Mouse (Mus musculus): ENCODE results near the gene Adssl1. TPM values are rescaled to one million over a fixed set of nuclear protein-coding genes. Genes with fewer than 3 reads are reported as not detected.

Adssl1 gene
- polyA plus RNA-seq, 1 experiment from 2014 or later = 2.1 TPM

DNA sequence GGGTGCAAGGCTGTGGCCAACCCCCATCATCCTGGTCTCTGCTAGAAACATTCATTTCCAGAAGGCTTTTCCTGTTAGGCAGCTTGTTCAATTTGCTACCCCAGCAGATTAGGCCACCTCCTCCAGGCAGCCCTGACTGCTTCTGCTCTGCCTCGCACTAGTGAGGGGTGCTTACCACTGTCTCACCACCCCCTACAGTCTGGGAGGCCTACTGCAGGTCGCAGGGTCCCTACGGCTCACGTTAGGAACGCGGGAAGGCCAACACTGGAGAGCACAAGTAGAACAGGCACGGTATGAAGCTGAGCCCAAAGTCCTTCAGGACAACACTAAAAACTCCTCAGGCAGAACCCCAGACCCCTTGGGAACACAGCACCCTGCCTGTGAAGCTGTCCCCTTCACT is 52.0 kb downstream of the Adssl1 start:
- 0 out of 2 replicates have a peak overlapping the region, but pooled peaks have one; percentile 1 for H3K9ac ChIP-seq (ENCODE audit: low read length)
- H3K4me1 ChIP-seq (ENCODE audit: control insufficient read depth, insufficient read depth, low read length) = peaks cover 18% of the 10 kb centered on the region
- ATAC-seq (no peak), DNase-seq (ENCODE audit: low spot score) (no peak)
- no peak overlapping the region for H3K4me3 ChIP-seq (ENCODE audit: low read depth, low read length)
- peaks cover 44% of the 10 kb centered on the region for H3K36me3 ChIP-seq (ENCODE audit: control insufficient read depth, insufficient read depth, low read length)
- H3K27ac ChIP-seq (ENCODE audit: low read depth, low read length) = no peak overlapping the region
- no peaks in the 10 kb centered on the region for H3K9me3 ChIP-seq (replicated peaks; ENCODE audit: control insufficient read depth, low read length)
- WGBS = 85% methylated on average over 7 of the region's 7 CpGs
- H3K4me2 ChIP-seq (ENCODE audit: low read length) = peak overlapping the region; percentile 91; the same call in 1 of the 2 replicates
- H3K27me3 ChIP-seq (replicated peaks; ENCODE audit: control insufficient read depth, insufficient read depth, low read length) = no peaks in the 10 kb centered on the region

DNA sequence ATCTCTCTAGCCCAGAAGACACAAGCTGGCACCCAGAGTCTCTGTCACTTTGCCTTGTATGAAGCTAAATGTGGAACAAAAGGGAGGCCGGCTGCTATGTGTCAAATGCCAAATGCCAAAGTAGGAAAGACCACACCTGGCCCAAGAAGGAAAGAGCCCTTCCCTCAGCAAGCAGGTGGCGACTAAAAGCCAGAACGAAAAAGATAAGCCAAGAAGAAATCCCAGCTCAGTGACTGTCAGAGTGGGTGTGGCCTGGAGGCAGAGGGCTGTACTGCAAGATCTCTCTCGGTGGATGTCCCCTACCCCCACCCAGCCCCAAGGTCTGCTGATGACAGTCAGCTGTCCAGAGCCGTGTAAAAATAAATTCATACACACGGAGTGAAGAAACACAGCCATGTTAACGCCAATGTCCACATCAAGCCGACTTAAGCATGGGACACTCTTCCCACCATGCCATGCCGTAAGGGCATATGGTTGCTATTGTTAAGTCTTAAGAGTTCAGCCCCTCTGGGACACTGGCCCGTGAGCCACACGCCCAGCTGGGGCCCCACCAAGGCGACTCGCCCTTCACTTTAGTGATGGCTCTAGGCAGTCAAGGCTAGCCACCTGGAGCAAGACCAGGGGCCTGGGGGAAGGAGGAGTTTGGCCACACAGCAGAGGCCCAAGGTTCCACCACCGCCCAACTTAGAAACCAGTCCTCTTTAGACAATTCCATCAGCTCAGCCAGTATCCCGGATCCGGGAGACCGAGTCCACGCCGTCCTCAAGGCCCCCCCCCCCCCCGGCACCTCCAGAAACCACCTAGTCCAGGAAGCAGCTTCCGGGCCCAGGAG is 53.1 kb downstream of the Adssl1 start:
- Histone ChIP-seq H3K4me2 (ENCODE audit: low read length) (peak overlapping the region; percentile 91), H3K9ac (ENCODE audit: low read length) (peak overlapping the region; percentile 99), H3K4me1 (ENCODE audit: control insufficient read depth, insufficient read depth, low read length) (peaks cover 18% of the 10 kb centered on the region), H3K4me3 (ENCODE audit: low read depth, low read length) (peak overlapping the region; percentile 93), H3K9me3 (replicated peaks; ENCODE audit: control insufficient read depth, low read length) (no peaks in the 10 kb centered on the region), H3K27ac (ENCODE audit: low read depth, low read length) (peak overlapping the region; percentile 94), H3K27me3 (replicated peaks; ENCODE audit: control insufficient read depth, insufficient read depth, low read length) (0 out of 2 replicates have a peak, but pooled peaks cover 4% of the 10 kb centered on the region), H3K36me3 (ENCODE audit: control insufficient read depth, insufficient read depth, low read length) (peaks cover 33% of the 10 kb centered on the region)
- peak; percentile 53 for DNase-seq (ENCODE audit: low spot score)
- ATAC-seq = peak; percentile 44
- WGBS = 6% methylated on average over 21 of the region's 21 CpGs

DNA sequence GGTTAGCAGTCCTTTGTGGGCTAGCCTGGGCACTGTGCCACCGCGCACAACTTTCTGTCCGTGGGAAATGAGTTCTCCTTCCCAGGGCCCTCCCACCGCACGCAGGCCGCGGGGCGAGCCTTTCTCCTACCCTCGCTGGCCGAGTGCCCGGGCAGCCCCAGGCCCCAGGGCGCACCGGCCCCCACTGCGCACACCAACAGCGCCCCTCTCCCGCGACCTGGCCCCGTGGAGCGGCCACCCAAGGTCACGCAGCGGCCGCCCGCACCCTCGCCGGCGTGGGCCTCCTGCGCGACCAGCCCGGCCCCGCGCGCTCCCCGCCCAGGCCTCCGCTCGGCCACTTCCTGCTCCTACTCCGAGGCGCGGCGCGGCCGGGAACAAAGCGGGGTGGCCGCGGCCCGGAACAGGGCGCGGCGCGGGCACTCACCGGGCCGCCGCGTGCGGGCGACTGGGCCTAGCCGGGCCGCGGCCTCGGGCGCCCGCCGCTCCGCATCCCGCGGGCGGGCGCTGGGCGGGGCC is 53.8 kb downstream of the Adssl1 start:
- ATAC-seq (peak; percentile 33), DNase-seq (ENCODE audit: low spot score) (peak; percentile 64)
- under 1% methylated on average over 49 of the region's 68 CpGs for WGBS
- Histone ChIP-seq H3K27me3 (replicated peaks; ENCODE audit: control insufficient read depth, insufficient read depth, low read length) (0 out of 2 replicates have a peak, but pooled peaks cover 11% of the 10 kb centered on the region), H3K4me3 (ENCODE audit: low read depth, low read length) (peak overlapping the region; percentile 93), H3K4me1 (ENCODE audit: control insufficient read depth, insufficient read depth, low read length) (peaks cover 24% of the 10 kb centered on the region), H3K9me3 (replicated peaks; ENCODE audit: control insufficient read depth, low read length) (no peaks in the 10 kb centered on the region), H3K36me3 (ENCODE audit: control insufficient read depth, insufficient read depth, low read length) (peaks cover 27% of the 10 kb centered on the region), H3K4me2 (ENCODE audit: low read length) (peak overlapping the region; percentile 91), H3K27ac (ENCODE audit: low read depth, low read length) (peak overlapping the region; percentile 94), H3K9ac (ENCODE audit: low read length) (peak overlapping the region; percentile 99)

DNA sequence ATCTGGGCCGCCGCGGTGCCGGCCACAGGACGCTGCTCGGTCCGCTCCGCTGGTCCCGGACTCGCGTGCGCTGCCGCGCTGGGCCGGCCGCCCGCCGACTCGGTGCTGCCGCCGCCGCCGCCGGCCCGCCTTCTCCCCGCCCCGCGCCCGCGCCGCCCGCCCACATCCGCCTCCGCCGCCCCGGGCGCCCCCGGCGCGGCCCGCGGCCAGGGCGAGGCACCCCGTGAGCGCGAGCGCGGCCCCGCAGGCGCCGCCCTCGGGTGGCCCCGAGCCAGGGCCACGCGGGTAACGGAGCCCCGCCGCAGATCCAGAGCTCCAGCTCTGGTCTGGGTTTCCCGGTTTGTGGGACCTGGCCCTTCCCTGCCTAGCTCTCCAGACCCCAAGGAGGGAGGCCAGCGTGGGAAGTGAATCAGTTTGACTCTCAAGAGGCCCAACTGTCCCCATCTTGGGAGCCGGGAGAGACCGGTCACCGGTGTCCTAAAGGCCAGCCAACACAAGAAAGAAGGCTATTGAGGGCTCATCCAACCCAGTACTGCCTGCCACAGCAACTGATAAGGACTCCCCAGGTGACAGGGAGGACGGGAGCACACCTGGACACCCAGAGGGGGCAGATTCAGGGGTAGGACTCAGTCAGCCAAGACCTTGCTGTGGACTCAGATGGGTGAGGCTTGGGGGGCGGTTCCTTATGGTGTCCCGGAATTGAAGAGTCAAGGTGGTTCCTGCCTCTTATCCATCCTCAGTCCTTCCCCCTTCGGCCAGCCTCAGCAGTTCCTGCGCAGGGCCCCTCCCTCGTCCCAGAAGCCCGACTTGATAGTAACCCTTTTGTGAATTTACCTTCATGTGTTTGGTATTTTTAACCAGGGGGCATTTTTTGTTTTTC is 54.5 kb downstream of the Adssl1 start, which contains the start of gene Akt1:
Gene Akt1 (minus strand): TSS at position 753 of the 880 bp plus-strand sequence.
- Histone ChIP-seq H3K4me3 (ENCODE audit: low read depth, low read length) (peak within 1 kb of the TSS; percentile 93), H3K4me1 (ENCODE audit: control insufficient read depth, insufficient read depth, low read length) (peaks cover 28% of the 10 kb centered on the region), H3K27me3 (replicated peaks; ENCODE audit: control insufficient read depth, insufficient read depth, low read length) (peaks cover 16% of the 10 kb centered on the region; the same call in 1 of the 2 replicates), H3K9ac (ENCODE audit: low read length) (peak within 1 kb of the TSS; percentile 99), H3K4me2 (ENCODE audit: low read length) (peak within 1 kb of the TSS; percentile 91), H3K36me3 (ENCODE audit: control insufficient read depth, insufficient read depth, low read length) (peaks cover 19% of the 10 kb centered on the region), H3K9me3 (replicated peaks; ENCODE audit: control insufficient read depth, low read length) (no peaks in the 10 kb centered on the region), H3K27ac (ENCODE audit: low read depth, low read length) (peak within 1 kb of the TSS; percentile 94)
- DNase-seq (ENCODE audit: low spot score) (peak; percentile 46), ATAC-seq (peak; percentile 18; the same call in 1 of the 2 replicates)
- WGBS = under 1% methylated on average over 41 of the region's 70 CpGs

DNA sequence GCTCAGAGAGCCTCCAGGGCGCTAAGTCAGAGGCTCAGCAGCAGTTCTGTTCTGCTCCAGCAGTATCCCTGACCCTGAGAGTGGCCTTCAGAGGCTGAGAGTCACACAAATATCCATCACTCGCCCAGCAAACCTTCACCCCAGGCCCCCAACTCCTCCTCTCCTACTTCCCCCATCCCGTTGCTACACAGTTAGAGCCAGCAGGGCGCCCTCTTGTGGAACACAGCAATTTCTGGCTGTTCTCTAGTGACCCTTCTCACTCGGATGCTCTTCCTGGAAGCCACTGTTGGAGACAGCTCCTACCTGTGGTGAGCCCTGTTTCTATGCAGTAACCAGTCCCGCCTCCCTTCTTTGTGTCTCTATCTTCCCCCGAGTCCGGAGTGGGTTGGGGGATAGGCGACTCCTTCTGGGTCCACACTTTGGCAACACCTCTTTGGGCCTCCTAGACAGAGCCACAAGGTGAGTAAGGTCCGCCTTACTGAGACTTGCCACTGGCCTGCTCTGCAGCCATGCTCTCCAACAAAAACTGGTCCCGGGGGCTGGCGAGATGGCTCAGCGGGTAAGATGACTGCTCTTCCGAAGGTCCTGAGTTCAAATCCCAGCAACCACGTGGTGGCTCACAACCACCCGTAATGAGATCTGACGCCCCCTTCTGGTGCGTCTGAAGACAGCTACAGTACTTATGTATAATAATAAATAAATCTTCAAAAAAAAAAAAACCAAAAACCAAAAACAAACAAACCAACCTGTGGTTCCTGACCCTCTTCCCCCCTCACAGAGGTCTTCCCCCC is 55.6 kb downstream of the Adssl1 start:
- H3K27me3 ChIP-seq (replicated peaks; ENCODE audit: control insufficient read depth, insufficient read depth, low read length) = peaks cover 27% of the 10 kb centered on the region
- DNase-seq (ENCODE audit: low spot score) (peak; percentile 91), ATAC-seq (peak; percentile 42; the same call in 1 of the 2 replicates)
- WGBS = 15% methylated on average over 18 of the region's 18 CpGs
- peak overlapping the region; percentile 91 for H3K4me2 ChIP-seq (ENCODE audit: low read length)
- no peaks in the 10 kb centered on the region for H3K9me3 ChIP-seq (replicated peaks; ENCODE audit: control insufficient read depth, low read length)
- peak overlapping the region; percentile 94; the same call in 1 of the 2 replicates for H3K27ac ChIP-seq (ENCODE audit: low read depth, low read length)
- H3K4me1 ChIP-seq (ENCODE audit: control insufficient read depth, insufficient read depth, low read length) = peaks cover 29% of the 10 kb centered on the region
- H3K9ac ChIP-seq (ENCODE audit: low read length) = peak overlapping the region; percentile 35; the same call in 1 of the 2 replicates
- peaks cover 9% of the 10 kb centered on the region for H3K36me3 ChIP-seq (ENCODE audit: control insufficient read depth, insufficient read depth, low read length)
- peak overlapping the region; percentile 93 for H3K4me3 ChIP-seq (ENCODE audit: low read depth, low read length)

DNA sequence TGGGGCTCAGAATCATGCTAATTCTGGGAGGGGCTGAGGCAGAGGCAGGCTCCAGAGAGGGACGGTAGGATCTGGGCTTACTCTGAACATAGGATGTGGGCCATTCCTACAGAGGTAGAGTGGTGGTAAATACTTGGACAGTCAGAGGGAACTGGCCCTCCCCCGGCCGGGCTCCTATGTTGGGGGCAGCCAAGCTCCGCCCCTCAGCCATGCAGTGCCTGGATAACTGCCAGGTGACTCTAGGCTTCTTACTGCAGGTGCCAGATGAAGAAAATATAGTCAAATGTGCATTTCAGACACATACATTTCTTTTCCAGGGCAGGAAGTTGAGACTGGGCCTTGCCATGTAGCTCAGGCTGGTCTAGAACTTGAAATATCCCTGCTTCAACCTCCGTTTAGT is 57.2 kb downstream of the Adssl1 start:
- Histone ChIP-seq H3K4me1 (ENCODE audit: control insufficient read depth, insufficient read depth, low read length) (peaks cover 23% of the 10 kb centered on the region), H3K27ac (ENCODE audit: low read depth, low read length) (no peak overlapping the region), H3K4me2 (ENCODE audit: low read length) (no peak overlapping the region), H3K36me3 (ENCODE audit: control insufficient read depth, insufficient read depth, low read length) (no peaks in the 10 kb centered on the region), H3K27me3 (replicated peaks; ENCODE audit: control insufficient read depth, insufficient read depth, low read length) (peaks cover 28% of the 10 kb centered on the region), H3K9ac (ENCODE audit: low read length) (no peak overlapping the region), H3K4me3 (ENCODE audit: low read depth, low read length) (no peak overlapping the region), H3K9me3 (replicated peaks; ENCODE audit: control insufficient read depth, low read length) (no peaks in the 10 kb centered on the region)
- ATAC-seq (no peak), DNase-seq (ENCODE audit: low spot score) (peak; percentile 23)
- 55% methylated on average over 5 of the region's 5 CpGs for WGBS

DNA sequence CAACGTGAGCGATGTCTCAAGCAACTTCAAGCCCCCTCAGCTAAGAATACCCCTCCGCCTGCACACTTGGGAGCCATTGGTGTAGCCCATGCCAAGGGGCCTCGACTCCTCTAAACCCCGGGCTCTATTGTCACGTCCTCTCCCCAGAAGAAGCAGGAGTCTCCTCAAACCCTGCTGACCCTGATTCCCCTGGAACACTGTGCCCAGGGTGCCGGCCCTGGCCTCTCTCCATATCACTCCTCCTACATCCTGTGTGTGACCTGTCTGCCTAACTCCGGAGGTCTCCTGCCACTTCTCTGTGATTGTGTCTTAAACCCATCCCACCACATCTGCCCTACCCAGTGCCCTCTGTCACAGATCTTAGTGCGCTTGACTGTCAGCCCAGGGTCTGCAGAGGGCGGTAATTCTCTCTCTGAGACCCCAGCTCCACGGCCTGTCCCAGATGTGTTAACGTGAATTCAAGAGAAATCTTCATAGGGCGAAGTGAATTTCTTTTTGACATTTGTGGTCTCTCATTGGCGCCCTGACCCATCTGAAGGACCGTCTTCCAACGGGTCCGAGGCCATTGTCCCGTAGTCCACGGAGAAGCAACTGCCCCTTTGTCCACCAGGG is 58.2 kb downstream of the Adssl1 start:
- peak overlapping the region; percentile 92 for H3K4me2 ChIP-seq (ENCODE audit: low read length)
- H3K27ac ChIP-seq (ENCODE audit: low read depth, low read length) = no peak overlapping the region
- ATAC-seq = no peak
- 17% methylated on average over 19 of the region's 19 CpGs for WGBS
- no peak for DNase-seq (ENCODE audit: low spot score)
- peak overlapping the region; percentile 55 for H3K4me3 ChIP-seq (ENCODE audit: low read depth, low read length)
- peaks cover 28% of the 10 kb centered on the region for H3K27me3 ChIP-seq (replicated peaks; ENCODE audit: control insufficient read depth, insufficient read depth, low read length)
- H3K4me1 ChIP-seq (ENCODE audit: control insufficient read depth, insufficient read depth, low read length) = peaks cover 20% of the 10 kb centered on the region
- H3K36me3 ChIP-seq (ENCODE audit: control insufficient read depth, insufficient read depth, low read length) = no peaks in the 10 kb centered on the region
- peak overlapping the region; percentile 59; the same call in 1 of the 2 replicates for H3K9ac ChIP-seq (ENCODE audit: low read length)
- no peaks in the 10 kb centered on the region for H3K9me3 ChIP-seq (replicated peaks; ENCODE audit: control insufficient read depth, low read length)

Measured in forebrain, embryonic 14.5 days (tissue).